Mouse (Mus musculus) induced T-regulatory cell, adult 2 months (primary cell): ENCODE results near the gene Fam92a.
"Not testable (repeated sequence)": the region's sequence is repeated elsewhere in the genome, so short reads cannot be mapped to it uniquely, and the experiment has no call there.

Experiments
- DNase-seq: peaks from one replicate; pipeline ENCODE4 v3.0.0-alpha.2; 2012; ENCODE audit warnings: low read depth

Fam92a gene

DNA sequence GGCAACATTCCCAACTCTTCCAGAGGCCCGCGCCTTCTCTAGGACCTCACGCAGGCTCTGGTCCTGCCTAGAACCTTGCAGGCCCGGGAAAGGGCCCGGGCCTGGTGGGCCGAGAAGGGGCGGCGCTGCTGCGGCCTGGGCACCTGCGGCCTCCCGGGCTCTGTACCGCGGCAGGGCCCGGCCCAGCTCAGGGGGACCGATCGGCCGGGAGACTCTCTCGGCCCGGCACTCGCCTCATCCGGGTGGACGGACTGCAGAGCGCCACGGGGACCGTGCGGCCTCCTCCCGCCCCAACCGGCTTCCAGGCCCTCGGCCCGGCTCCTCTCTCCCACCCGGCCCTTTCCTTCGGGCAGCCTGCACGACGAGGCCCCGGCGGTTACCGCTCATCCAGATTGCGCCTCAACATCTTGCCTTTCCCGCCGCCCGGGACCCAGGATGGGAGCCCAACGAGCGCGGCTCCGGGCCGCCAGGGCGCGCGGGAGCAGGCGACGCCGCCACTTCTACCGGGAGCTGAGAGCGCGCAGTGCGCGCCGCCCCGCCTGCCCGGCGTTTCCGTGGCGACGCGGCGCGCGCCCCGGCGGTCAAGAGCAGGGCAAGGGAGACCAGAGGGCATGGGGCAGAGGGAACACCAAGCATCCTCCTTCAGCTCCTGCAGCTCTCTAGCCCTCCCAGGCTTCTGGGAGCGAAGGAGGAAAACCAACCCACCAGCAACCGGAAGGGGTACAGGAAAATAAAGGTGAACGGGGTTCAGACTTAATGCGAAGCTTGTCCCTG, at the start of gene Fam92a:
Fam92a (minus strand) TSS at position 698 of the 774 bp plus-strand sequence.
- DNase-seq = peak; percentile 66

DNA sequence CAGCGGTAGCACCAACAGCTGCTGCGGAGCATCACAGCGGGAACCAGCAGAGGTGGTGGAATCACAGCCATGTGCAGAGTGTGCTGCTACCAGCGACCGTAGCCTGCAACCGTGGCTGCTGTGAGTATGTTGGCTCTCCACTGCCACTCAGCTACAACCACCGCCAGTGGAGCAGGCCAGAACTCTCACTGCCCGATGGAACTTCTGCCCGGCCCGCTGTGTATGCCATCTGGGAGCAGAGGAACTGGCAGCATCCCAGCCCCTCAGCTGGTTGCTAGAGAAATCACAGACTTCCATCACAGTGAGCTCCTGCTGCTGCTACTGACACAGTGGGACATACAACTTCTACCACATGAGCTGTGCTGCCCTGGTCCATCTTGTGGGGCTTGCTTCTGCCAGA, 7.2 kb upstream of the Fam92a start:
- no peak for DNase-seq

GRCm38 (mm10) chr4:12170986-12171317, 863 bp downstream of the Fam92a start:
- DNase-seq = no peak

DNA sequence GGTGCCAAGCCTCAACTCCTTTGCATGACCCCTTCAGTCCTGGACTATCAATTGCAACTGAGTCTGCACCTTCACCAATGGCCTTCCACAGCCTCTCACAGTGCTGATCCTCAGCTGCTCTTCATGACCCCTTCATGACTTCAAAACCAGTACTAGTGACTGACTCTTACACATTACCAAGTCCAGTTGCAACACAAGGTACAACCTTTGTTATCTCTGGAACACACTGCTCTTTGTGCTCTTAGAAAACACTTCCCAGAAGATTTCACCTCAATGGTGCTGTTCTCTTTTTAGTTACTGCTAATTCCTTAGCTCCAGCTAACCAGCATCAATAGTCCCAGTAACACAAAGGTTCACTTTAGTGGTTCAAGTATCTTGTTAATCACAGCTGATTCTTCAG, 24.2 kb downstream of the Fam92a start:
- no peak for DNase-seq

GRCm38 (mm10) chr4:12141516-12141915, 30.3 kb downstream of the Fam92a start:
- not testable (repeated sequence) for DNase-seq

DNA sequence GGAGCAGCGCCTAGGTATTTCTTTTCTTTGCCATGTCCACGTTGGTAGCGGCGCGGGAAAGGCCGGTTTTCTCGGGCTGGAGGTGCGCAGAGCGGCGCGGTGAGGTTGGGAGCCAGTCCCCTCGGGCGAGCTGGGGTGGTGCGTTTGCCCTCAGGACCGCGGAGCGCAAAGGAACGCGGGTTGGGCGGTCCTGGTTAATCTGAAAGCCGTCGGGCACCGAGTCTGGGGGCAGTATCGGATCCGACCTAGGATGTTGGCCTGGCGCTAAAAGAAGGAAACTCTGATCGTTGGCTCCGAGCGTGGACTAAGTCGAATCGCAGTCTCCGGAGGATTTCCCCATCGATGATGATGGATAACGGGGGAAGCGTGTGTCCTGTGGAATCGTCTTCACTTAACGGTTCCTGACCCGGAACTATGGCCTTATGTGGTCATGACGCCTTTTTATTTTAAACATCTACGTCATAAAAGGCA, 31.2 kb downstream of the Fam92a start:
- DNase-seq = peak; percentile 65

DNA sequence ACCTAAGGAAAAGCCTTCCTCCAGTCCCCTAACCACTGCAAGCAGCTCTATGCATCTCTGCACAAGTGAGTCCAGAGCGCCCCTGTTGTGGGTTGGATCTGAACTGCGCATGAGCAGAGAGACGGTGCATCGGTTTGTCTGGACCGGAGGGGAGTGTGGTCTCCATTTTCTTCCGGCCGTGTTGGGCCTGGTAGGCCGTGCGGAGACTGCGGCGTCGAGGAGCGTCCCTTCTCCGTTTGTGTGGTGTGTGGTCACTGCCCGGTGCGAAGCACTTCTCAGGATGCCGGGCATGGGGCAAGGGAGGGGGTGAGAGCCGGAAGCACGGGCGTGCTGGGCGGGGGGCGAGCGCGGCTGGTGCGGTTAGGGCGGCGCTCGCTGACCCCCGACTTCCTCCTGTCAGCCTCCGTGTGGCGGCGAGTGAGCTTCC, 31.7 kb downstream of the Fam92a start, which contains the start of gene Rbm12b1:
Rbm12b1 (plus strand) TSS at position 124 of the 427 bp plus-strand sequence.
- DNase-seq = peak; percentile 88
